Mouse (Mus musculus) C2C12 (cell line): ENCODE results near the gene Pilrb2. TPM values are rescaled to one million over a fixed set of nuclear protein-coding genes. Genes with fewer than 3 reads are reported as not detected.
"Not testable (repeated sequence)": the region's sequence is repeated elsewhere in the genome, so short reads cannot be mapped to it uniquely, and the experiment has no call there.

Experiments
- H3K27me3 ChIP-seq: one replicate; pipeline ENCODE4 v1.6.1; 2011; ENCODE audit not compliant: control insufficient read depth, insufficient read depth, insufficient read length
- H3K36me3 ChIP-seq: one replicate; pipeline ENCODE4 v1.6.1; 2011; ENCODE audit not compliant: control insufficient read depth, insufficient read depth
- H3K4me3 ChIP-seq: one replicate; pipeline ENCODE4 v1.5.1; 2011; ENCODE audit warnings: mild to moderate bottlenecking, control low read depth; ENCODE audit not compliant: poor library complexity, insufficient read depth, severe bottlenecking
- H3K79me2 ChIP-seq: one replicate; pipeline ENCODE4 v1.6.1; 2011; ENCODE audit not compliant: control insufficient read depth, insufficient read depth
- H3K79me3 ChIP-seq: one replicate; pipeline ENCODE4 v1.6.1; 2011; ENCODE audit warnings: low read depth, control low read depth
- H3ac ChIP-seq: one replicate; pipeline ENCODE3; 2011; ENCODE audit warnings: low read depth; ENCODE audit not compliant: control insufficient read depth, insufficient read length
- CEBPB ChIP-seq: IDR thresholded peaks from one replicate; pipeline ENCODE4 v1.6.1; 2011; ENCODE audit warnings: low read depth, mild to moderate bottlenecking, control low read depth, moderate library complexity
- CTCF ChIP-seq: IDR thresholded peaks from one replicate; pipeline ENCODE4 v1.5.1; 2011; ENCODE audit not compliant: control insufficient read depth, insufficient read depth, insufficient read length
- FOSL1 ChIP-seq: IDR thresholded peaks from one replicate; pipeline ENCODE4 v1.8.0; 2011; ENCODE audit warnings: mild to moderate bottlenecking, low read length; ENCODE audit not compliant: poor library complexity, insufficient read depth, severe bottlenecking
- MAX ChIP-seq: IDR thresholded peaks from one replicate; pipeline ENCODE4 v1.6.1; 2011; ENCODE audit warnings: mild to moderate bottlenecking, control low read depth
- MYOD1 ChIP-seq: IDR thresholded peaks from one replicate; pipeline ENCODE4 v1.6.1; 2011; ENCODE audit warnings: low read depth; ENCODE audit not compliant: control insufficient read depth, insufficient read length
- MYOG ChIP-seq: IDR thresholded peaks from one replicate; pipeline ENCODE4 v1.6.1; 2011; ENCODE audit not compliant: control insufficient read depth, insufficient read length; ENCODE audit errors: extremely low read depth
- USF1 ChIP-seq: IDR thresholded peaks from one replicate; pipeline ENCODE4 v1.6.1; 2011; ENCODE audit warnings: low read depth, mild to moderate bottlenecking, control low read depth, moderate library complexity
- long read RNA-seq, 2 experiments: library from polyadenylated mRNA; unstranded; transcript quantifications; one replicate each; pipeline ENCODE4 v2.0.0; 2019 to 2020
- polyA plus RNA-seq: library from polyadenylated mRNA; unstranded; fragments of >200 nt; fragmentation: generic; extraction: Trizol; gene quantifications from one replicate; pipeline ENCODE4 v1.2.1, GENCODE M21; 2012; ENCODE audit warnings: missing spikeins

Pilrb2 gene
- polyA plus RNA-seq = not detected
- long read RNA-seq, experiment 1 = 0 reads
- long read RNA-seq, experiment 2 = 0 reads

DNA sequence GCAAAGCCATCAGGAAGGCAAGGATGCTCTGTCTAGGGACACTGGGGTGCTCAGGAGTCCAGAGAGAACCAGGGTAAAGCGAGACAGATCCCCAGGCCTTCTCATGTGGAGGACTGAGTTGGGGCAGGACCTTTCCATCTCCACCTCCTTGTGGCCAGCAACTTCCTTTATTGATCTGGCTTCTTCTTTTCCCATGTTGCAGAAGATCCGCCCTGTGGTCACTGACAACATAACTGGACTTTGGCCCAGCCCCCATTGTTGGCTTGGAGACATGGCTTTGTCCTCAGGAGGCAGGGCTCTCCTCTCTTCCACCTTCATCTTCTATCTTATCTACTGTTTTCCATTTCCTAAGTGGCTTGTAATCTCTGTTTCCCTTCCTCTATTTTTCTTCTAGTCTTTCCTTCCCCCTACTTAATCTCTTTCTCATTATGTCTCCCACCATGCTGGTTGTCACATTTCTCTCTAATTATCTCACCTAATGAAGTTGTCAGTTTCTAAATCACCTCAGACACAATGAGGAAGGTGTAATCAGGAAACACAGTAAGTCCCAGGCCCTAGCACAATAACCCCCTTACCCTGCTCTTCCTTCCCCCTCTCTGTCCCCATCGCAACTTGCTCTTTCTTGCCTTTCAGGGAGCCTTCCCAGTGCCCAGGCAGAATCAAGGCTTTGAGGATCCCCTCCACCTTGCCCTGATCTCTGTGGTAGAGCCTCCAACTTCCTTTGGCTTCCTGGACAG, at the start of gene Pilrb2:
TSS of gene Pilrb2 (minus strand) at position 172 of the 737 bp plus-strand sequence.
- not testable (repeated sequence) for H3K27me3 ChIP-seq, H3K79me2 ChIP-seq, H3K36me3 ChIP-seq, H3ac ChIP-seq, H3K79me3 ChIP-seq, H3K4me3 ChIP-seq

DNA sequence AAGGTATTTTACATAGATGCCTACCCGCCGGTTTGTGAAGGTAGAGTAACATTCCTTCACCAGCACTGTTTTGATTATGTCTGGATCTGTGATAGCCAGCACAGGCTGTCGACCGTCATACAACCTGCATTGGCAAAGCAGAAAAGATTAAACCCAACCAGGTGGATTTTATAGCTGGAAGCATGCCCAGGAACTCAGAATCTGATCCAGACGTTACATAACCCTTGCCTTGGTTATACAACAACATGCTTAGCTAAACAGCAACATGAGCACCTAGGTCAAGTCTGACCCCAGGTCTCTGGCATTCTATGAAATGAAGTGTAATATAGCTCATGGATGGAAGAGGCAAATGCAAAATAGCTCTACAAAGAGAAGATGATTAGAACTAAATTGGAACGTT, 43.9 kb upstream of the Pilrb2 start:
- Histone ChIP-seq H3K4me3 (no peak overlapping the region), H3ac (no peak overlapping the region), H3K27me3 (no peaks in the 10 kb centered on the region)

DNA sequence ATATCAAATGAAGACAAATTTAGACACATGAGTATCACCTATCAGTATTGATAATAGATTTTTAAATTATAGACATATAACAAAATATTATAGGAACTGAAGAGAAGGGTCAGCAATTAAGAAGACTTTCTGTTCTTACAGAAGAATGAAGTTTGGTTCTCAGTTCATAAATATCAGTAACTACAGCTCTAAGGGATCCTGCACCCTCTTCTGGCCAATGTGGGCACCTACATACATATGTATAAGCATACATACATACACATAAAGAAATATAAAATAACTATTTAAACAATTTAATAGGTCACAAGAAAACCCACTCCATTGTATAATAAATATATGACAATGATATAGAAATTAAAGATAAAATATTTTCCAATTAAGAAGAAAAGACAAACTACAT, 42.9 kb upstream of the Pilrb2 start:
- Histone ChIP-seq H3K79me2 (no peaks in the 10 kb centered on the region), H3ac (no peak overlapping the region), H3K27me3 (no peaks in the 10 kb centered on the region), H3K79me3 (no peaks in the 10 kb centered on the region), H3K36me3 (no peaks in the 10 kb centered on the region), H3K4me3 (no peak overlapping the region)
- TF ChIP-seq CTCF = no peak
- no peak for TF ChIP-seq MAX
- no peak for TF ChIP-seq FOSL1
- no peak for TF ChIP-seq CEBPB
- TF ChIP-seq USF1 = no peak
- no peak for TF ChIP-seq MYOG
- TF ChIP-seq MYOD1 = no peak

More for the DNA sequence above, 43.9 kb upstream of the Pilrb2 start:
- Histone ChIP-seq H3K79me2 (no peaks in the 10 kb centered on the region), H3K36me3 (no peaks in the 10 kb centered on the region), H3K79me3 (no peaks in the 10 kb centered on the region)
- TF ChIP-seq MYOD1 (no peak), MYOG (no peak), CEBPB (no peak), MAX (no peak), USF1 (no peak), FOSL1 (no peak), CTCF (no peak)

DNA sequence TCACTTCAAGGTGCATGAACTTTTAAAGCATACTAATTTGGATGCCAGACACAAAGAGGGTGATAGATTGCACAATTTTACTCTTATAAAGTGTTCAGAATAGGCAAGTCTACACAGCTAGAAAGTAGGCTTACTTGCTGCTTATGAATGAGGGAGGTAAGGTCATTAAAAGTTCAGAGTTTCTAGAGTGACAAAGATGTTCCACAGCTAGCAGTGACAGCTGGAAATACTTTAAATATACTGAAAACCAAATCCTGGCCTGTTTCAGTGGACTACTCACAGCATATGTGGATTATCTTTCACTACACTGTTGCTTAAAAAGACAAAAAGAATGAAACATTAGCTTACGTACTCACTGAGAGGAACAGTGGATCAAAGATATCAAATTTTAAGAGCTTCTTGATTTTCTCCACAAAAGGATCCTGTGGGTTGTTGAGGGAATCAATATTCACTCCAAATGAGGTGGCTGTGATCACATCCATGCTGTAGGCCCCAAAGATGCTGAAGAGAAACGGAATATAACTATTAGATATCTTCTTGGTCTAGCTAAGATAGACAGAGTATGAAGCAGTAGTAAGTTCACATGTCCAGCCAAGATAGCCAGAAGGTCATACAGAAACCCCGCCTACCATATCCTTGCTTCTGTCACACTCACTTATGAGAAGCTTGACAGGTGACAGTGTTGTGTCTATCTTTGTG, 38.1 kb upstream of the Pilrb2 start:
- Histone ChIP-seq H3K36me3 (no peaks in the 10 kb centered on the region), H3ac (no peak overlapping the region), H3K4me3 (no peak overlapping the region), H3K79me2 (no peaks in the 10 kb centered on the region), H3K27me3 (no peaks in the 10 kb centered on the region), H3K79me3 (no peaks in the 10 kb centered on the region)
- no peak for TF ChIP-seq CTCF
- no peak for TF ChIP-seq CEBPB
- TF ChIP-seq MYOG = no peak
- TF ChIP-seq USF1 = no peak
- no peak for TF ChIP-seq FOSL1
- no peak for TF ChIP-seq MYOD1
- no peak for TF ChIP-seq MAX

DNA sequence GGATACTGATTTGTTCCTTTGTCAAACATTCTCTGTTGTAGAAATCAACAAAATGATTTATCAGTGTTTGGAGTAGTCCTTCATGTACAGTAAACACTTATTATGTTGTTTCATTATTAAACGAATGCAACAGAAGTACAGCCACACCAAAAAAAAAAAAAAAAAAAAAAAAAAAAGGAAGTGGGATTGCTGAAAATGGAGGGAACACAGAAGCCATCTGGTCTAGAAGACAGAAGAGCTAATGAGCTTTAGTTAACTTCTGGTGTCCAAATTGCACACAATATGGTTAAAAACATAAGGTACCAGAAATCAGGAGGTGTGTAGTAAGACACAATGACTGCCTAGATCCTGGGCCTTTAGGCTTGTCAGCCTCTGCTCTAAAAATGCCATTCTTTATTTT, 26.2 kb upstream of the Pilrb2 start:
- no peaks in the 10 kb centered on the region for H3K79me3 ChIP-seq
- no peaks in the 10 kb centered on the region for H3K36me3 ChIP-seq
- H3K4me3 ChIP-seq = no peak overlapping the region
- no peak overlapping the region for H3ac ChIP-seq
- H3K27me3 ChIP-seq = no peaks in the 10 kb centered on the region
- H3K79me2 ChIP-seq = no peaks in the 10 kb centered on the region
- TF ChIP-seq USF1 (no peak), MAX (no peak), MYOG (no peak), FOSL1 (no peak), CTCF (no peak), MYOD1 (no peak), CEBPB (no peak)

DNA sequence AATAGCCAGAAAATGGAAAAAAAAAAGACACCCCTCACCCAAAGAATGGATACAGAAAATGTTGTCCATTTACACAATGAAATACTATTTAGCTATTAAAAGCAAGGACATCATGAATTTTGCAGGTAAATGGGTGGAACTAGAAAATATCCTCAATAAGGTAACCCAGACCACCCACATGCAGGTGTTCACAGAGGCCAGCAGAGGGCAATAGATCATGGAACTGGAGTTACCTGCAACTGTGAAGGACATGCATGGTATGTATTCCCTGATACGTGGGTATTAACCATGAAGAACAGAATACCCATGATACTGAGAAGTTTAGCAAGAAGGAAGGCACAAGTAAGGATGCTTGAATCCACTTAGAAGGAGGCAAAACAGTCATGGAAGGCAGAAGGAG, 21.3 kb upstream of the Pilrb2 start:
- no peak for TF ChIP-seq USF1
- TF ChIP-seq CEBPB = no peak
- no peak for TF ChIP-seq CTCF
- no peak for TF ChIP-seq FOSL1
- TF ChIP-seq MYOG = no peak
- no peak for TF ChIP-seq MYOD1
- no peak for TF ChIP-seq MAX
- no peak overlapping the region for H3K4me3 ChIP-seq
- H3K79me2 ChIP-seq = no peaks in the 10 kb centered on the region
- H3K79me3 ChIP-seq = no peaks in the 10 kb centered on the region
- H3ac ChIP-seq = no peak overlapping the region
- no peaks in the 10 kb centered on the region for H3K27me3 ChIP-seq
- no peaks in the 10 kb centered on the region for H3K36me3 ChIP-seq
